Mouse (Mus musculus) layer of hippocampus, adult 9-10 months (tissue): ENCODE data around the gene Olfr820.
"Not testable (repeated sequence)": the region's sequence is repeated elsewhere in the genome, so short reads cannot be mapped to it uniquely, and the experiment has no call there.

Experiments
- DNase-seq: peaks from one replicate; pipeline ENCODE4 v3.0.0; 2022; ENCODE audit warnings: low spot score

Gene Olfr820

GRCm38 (mm10) chr10:130012321-130012720 is at the start of gene Olfr820:
TSS of gene Olfr820 (plus strand) at chr10:130012621.
- DNase-seq = no peak

- not testable (repeated sequence) for DNase-seq
These were observed 46.2 kb upstream of the Olfr820 start for GRCm38 (mm10) chr10:129966232-129966631.

- not testable (repeated sequence) for DNase-seq
These were observed 45.3 kb upstream of the Olfr820 start, which contains the start of gene Olfr819 for GRCm38 (mm10) chr10:129967166-129967565. TSS of gene Olfr819 (minus strand) at chr10:129967266.

- not testable (repeated sequence) for DNase-seq
These were observed 39.4 kb upstream of the Olfr820 start for GRCm38 (mm10) chr10:129972994-129973393.

- not testable (repeated sequence) for DNase-seq
These were observed 36.4 kb upstream of the Olfr820 start, which contains the start of gene Olfr247 for GRCm38 (mm10) chr10:129976040-129976439. TSS of gene Olfr247 (minus strand) at chr10:129976140.

GRCm38 (mm10) chr10:129981867-129982266 is 30.6 kb upstream of the Olfr820 start:
- not testable (repeated sequence) for DNase-seq

- DNase-seq = not testable (repeated sequence)
These were observed 27.5 kb upstream of the Olfr820 start, which contains the start of gene Gm10310 for GRCm38 (mm10) chr10:129984962-129985361. TSS of gene Gm10310 (minus strand) at chr10:129985062.

GRCm38 (mm10) chr10:130004104-130004503 is 8.3 kb upstream of the Olfr820 start:
- not testable (repeated sequence) for DNase-seq

GRCm38 (mm10) chr10:130005366-130005765 is 7.1 kb upstream of the Olfr820 start:
- DNase-seq = not testable (repeated sequence)

GRCm38 (mm10) chr10:130030048-130030447 is 17.6 kb downstream of the Olfr820 start, which contains the start of gene Olfr821:
TSS of gene Olfr821 (plus strand) at chr10:130030348.
- no peak for DNase-seq

- DNase-seq = no peak
These were observed 24.7 kb downstream of the Olfr820 start for GRCm38 (mm10) chr10:130037096-130037495.
